Mouse (Mus musculus) embryonic facial prominence, embryonic 14.5 days (tissue): ENCODE measurements around the gene Celf5. TPM values are rescaled to one million over a fixed set of nuclear protein-coding genes. Genes with fewer than 3 reads are reported as not detected.

ENCODE experiments used
- ATAC-seq: fragments of 200-750 bp; cut with Nextera tagmentation; 2 replicates; pipeline ENCODE4 v1.8.0; 2017; ENCODE audit warnings: low read depth, moderate number of reproducible peaks, moderate TSS enrichment
- DNase-seq: peaks from one replicate; pipeline ENCODE4 v3.0.0-alpha.2; 2015; ENCODE audit warnings: low spot score
- H3K27ac ChIP-seq: fragments of 300-500 bp; sonication (generic); replicated peaks from 2 replicates; pipeline ENCODE4 v1.5.1; 2014; ENCODE audit warnings: low read depth, mild to moderate bottlenecking, low read length, moderate library complexity
- H3K27me3 ChIP-seq: fragments of 300-500 bp; sonication (generic); replicated peaks from 2 replicates; pipeline ENCODE4 v1.6.1; 2014; ENCODE audit warnings: low read length; ENCODE audit not compliant: control insufficient read depth, insufficient read depth
- H3K36me3 ChIP-seq: fragments of 300-500 bp; sonication (generic); 2 replicates; pipeline ENCODE4 v1.6.1; 2014; ENCODE audit warnings: low read length, mixed read lengths; ENCODE audit not compliant: control insufficient read depth, insufficient read depth
- H3K4me1 ChIP-seq: fragments of 300-500 bp; sonication (generic); 2 replicates; pipeline ENCODE4 v1.6.1; 2014; ENCODE audit warnings: antibody characterized with exemption, low read length; ENCODE audit not compliant: control insufficient read depth, insufficient read depth
- H3K4me2 ChIP-seq: fragments of 300-500 bp; sonication (generic); 2 replicates; pipeline ENCODE4 v1.6.1; 2014; ENCODE audit warnings: low read depth, mild to moderate bottlenecking, low read length, moderate library complexity, mixed read lengths
- H3K4me3 ChIP-seq: fragments of 300-500 bp; sonication (generic); 2 replicates; pipeline ENCODE4 v1.5.1; 2014; ENCODE audit warnings: low read depth, mild to moderate bottlenecking, low read length
- H3K9ac ChIP-seq: fragments of 300-500 bp; sonication (generic); 2 replicates; pipeline ENCODE4 v1.6.1; 2014; ENCODE audit warnings: low read depth, mild to moderate bottlenecking, low read length, moderate library complexity, mixed read lengths
- H3K9me3 ChIP-seq: fragments of 300-500 bp; sonication (generic); 2 replicates; pipeline ENCODE4 v1.6.1; 2016; ENCODE audit warnings: low read length; ENCODE audit not compliant: control insufficient read depth
- WGBS: fragments of 180-500 bp; shearing (Covaris S2); extraction: QIAGEN DNeasy Blood & Tissue Kit; methylation state at CpG from one replicate; pipeline ENCODE4 v1.1.7; 2014; 5-methylcytosine and 5-hydroxymethylcytosine counted together
- polyA plus RNA-seq: library from polyadenylated mRNA; unstranded; fragments of >200 nt; fragmentation: Nextera tagmentation; extraction: Ambion mirVana; gene quantifications from 2 replicates; pipeline ENCODE4 v1.2.1, GENCODE M21; 2014

The Celf5 gene
- polyA plus RNA-seq, 1 experiment from 2014 or later: 1.9 TPM

GRCm38 (mm10) chr10:81463531-81463930 is 19.0 kb downstream of the Celf5 start:
- Histone ChIP-seq H3K36me3 (no peaks in the 10 kb centered on the region), H3K4me1 (0 out of 2 replicates have a peak, but pooled peaks cover 5% of the 10 kb centered on the region), H3K27me3 (peaks cover 82% of the 10 kb centered on the region), H3K9ac (no peak overlapping the region), H3K4me3 (no peak overlapping the region), H3K4me2 (no peak overlapping the region), H3K27ac (no peak overlapping the region), H3K9me3 (no peaks in the 10 kb centered on the region; the same call in 1 of the 2 replicates)
- DNase-seq (no peak), ATAC-seq (no peak)
- WGBS: 63% methylated on average over 4 of the region's 4 CpGs

- 0 out of 2 replicates have a peak, but pooled peaks cover 5% of the 10 kb centered on the region for H3K4me1 ChIP-seq
- no peaks in the 10 kb centered on the region; the same call in 1 of the 2 replicates for H3K9me3 ChIP-seq
- H3K27me3 ChIP-seq: peaks cover 87% of the 10 kb centered on the region
- no peak overlapping the region for H3K4me3 ChIP-seq
- DNase-seq (no peak), ATAC-seq (no peak)
- WGBS: 70% methylated on average over 5 of the region's 7 CpGs
- H3K4me2 ChIP-seq: no peak overlapping the region
- no peak overlapping the region for H3K9ac ChIP-seq
- H3K27ac ChIP-seq: no peak overlapping the region
- no peaks in the 10 kb centered on the region for H3K36me3 ChIP-seq
These were observed 19.6 kb downstream of the Celf5 start for GRCm38 (mm10) chr10:81462917-81463316.

GRCm38 (mm10) chr10:81462415-81462804 is 20.1 kb downstream of the Celf5 start:
- no peaks in the 10 kb centered on the region; the same call in 1 of the 2 replicates for H3K9me3 ChIP-seq
- H3K4me1 ChIP-seq: 0 out of 2 replicates have a peak, but pooled peaks cover 5% of the 10 kb centered on the region
- no peak for ATAC-seq
- H3K4me3 ChIP-seq: no peak overlapping the region
- H3K9ac ChIP-seq: no peak overlapping the region
- no peak overlapping the region for H3K4me2 ChIP-seq
- H3K27ac ChIP-seq: no peak overlapping the region
- WGBS: 33% methylated on average over 7 of the region's 7 CpGs
- H3K36me3 ChIP-seq: no peaks in the 10 kb centered on the region
- peaks cover 88% of the 10 kb centered on the region for H3K27me3 ChIP-seq
- DNase-seq: no peak

- Histone ChIP-seq H3K4me3 (no peak overlapping the region), H3K4me1 (0 out of 2 replicates have a peak, but pooled peaks cover 5% of the 10 kb centered on the region), H3K36me3 (no peaks in the 10 kb centered on the region), H3K9ac (no peak overlapping the region), H3K27me3 (peaks cover 91% of the 10 kb centered on the region), H3K9me3 (no peaks in the 10 kb centered on the region; the same call in 1 of the 2 replicates), H3K27ac (no peak overlapping the region), H3K4me2 (peak overlapping the region; percentile 22)
- DNase-seq (no peak), ATAC-seq (no peak)
- 4% methylated on average over 14 of the region's 16 CpGs for WGBS
These were observed 20.7 kb downstream of the Celf5 start for GRCm38 (mm10) chr10:81461673-81462414.

- DNase-seq (no peak), ATAC-seq (no peak)
- Histone ChIP-seq H3K4me2 (no peak overlapping the region), H3K9ac (no peak overlapping the region), H3K9me3 (no peaks in the 10 kb centered on the region; the same call in 1 of the 2 replicates), H3K4me1 (0 out of 2 replicates have a peak, but pooled peaks cover 5% of the 10 kb centered on the region), H3K27me3 (peaks cover 94% of the 10 kb centered on the region), H3K27ac (no peak overlapping the region), H3K4me3 (no peak overlapping the region), H3K36me3 (no peaks in the 10 kb centered on the region)
- WGBS: 41% methylated on average over 11 of the region's 11 CpGs
These were observed 21.6 kb downstream of the Celf5 start for GRCm38 (mm10) chr10:81460951-81461350.

- Histone ChIP-seq H3K4me2 (0 out of 2 replicates have a peak overlapping the region, but pooled peaks have one; percentile 10), H3K36me3 (no peaks in the 10 kb centered on the region), H3K27ac (no peak overlapping the region), H3K4me3 (no peak overlapping the region), H3K4me1 (0 out of 2 replicates have a peak, but pooled peaks cover 5% of the 10 kb centered on the region), H3K27me3 (peaks cover 94% of the 10 kb centered on the region), H3K9me3 (no peaks in the 10 kb centered on the region; the same call in 1 of the 2 replicates), H3K9ac (no peak overlapping the region)
- ATAC-seq: no peak
- 29% methylated on average over 17 of the region's 20 CpGs for WGBS
- no peak for DNase-seq
These were observed 22.0 kb downstream of the Celf5 start for GRCm38 (mm10) chr10:81460471-81460870.

- no peaks in the 10 kb centered on the region; the same call in 1 of the 2 replicates for H3K9me3 ChIP-seq
- no peak for DNase-seq
- no peak overlapping the region for H3K9ac ChIP-seq
- no peak overlapping the region for H3K4me2 ChIP-seq
- 0 out of 2 replicates have a peak, but pooled peaks cover under 1% of the 10 kb centered on the region for H3K4me1 ChIP-seq
- no peak overlapping the region for H3K4me3 ChIP-seq
- no peaks in the 10 kb centered on the region for H3K36me3 ChIP-seq
- peaks cover 94% of the 10 kb centered on the region for H3K27me3 ChIP-seq
- no peak overlapping the region for H3K27ac ChIP-seq
- no peak for ATAC-seq
- WGBS: 71% methylated on average over 21 of the region's 21 CpGs
These were observed 23.1 kb downstream of the Celf5 start for GRCm38 (mm10) chr10:81459399-81459798.

GRCm38 (mm10) chr10:81458267-81458666 is 24.2 kb downstream of the Celf5 start:
- no peak overlapping the region for H3K4me2 ChIP-seq
- H3K36me3 ChIP-seq: no peaks in the 10 kb centered on the region
- ATAC-seq (no peak), DNase-seq (no peak)
- H3K4me3 ChIP-seq: no peak overlapping the region
- no peaks in the 10 kb centered on the region for H3K4me1 ChIP-seq
- WGBS: 83% methylated on average over 6 of the region's 6 CpGs
- no peaks in the 10 kb centered on the region; the same call in 1 of the 2 replicates for H3K9me3 ChIP-seq
- H3K27me3 ChIP-seq: peaks cover 94% of the 10 kb centered on the region
- H3K9ac ChIP-seq: no peak overlapping the region
- no peak overlapping the region for H3K27ac ChIP-seq
